Mouse (Mus musculus): ENCODE data around the gene Cdh4. TPM values are rescaled to one million over a fixed set of nuclear protein-coding genes. Genes with fewer than 3 reads are reported as not detected.

Cdh4 gene
- polyA plus RNA-seq, 1 experiment, result 0.36 TPM

DNA sequence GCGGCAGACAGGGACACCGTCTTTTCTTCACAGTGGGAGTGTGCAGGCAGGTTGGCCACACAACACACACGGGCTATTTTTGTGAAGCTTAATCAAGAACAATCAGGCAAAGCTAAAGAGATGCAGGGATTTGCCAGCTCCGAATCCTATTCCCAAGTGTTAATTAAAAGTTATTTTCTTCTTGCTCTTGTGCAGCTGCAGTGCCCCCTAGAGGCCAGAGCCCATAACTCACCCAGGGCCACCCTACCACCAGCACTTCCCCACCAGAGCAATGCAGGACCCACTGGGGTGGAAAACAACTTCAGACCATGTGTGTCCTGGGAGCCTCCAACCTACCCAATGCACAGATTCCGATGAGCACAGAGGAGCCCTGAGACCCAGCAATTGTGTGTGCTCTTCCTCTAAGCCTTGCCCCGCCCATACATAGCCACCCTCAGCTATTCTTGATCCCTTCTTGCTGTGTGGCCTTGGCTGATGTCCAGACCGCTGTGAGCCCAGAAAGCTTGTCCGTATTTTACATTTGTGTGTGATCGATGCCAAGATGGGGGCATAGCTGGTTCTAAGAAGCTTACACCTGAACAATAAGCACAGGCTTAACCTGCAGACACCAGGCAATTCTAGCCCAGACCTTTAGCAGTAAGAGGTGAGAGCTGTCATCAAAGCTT, 435.5 kb downstream of the Cdh4 start:
- Histone ChIP-seq H3K27me3 (ENCODE audit: control insufficient read depth, insufficient read depth, low read length) (no peaks in the 10 kb centered on the region), H3K36me3 (ENCODE audit: control insufficient read depth, insufficient read depth, low read length) (no peaks in the 10 kb centered on the region), H3K27ac (ENCODE audit: control insufficient read depth, insufficient read depth, low read depth, low read length) (no peak overlapping the region), H3K4me1 (ENCODE audit: control insufficient read depth, insufficient read depth, low read length) (peaks cover 6% of the 10 kb centered on the region), H3K4me3 (ENCODE audit: control insufficient read depth, low read depth, low read length) (no peak overlapping the region)
- no peak for TF ChIP-seq POLR2A (IDR thresholded peaks at IDR 0.05; ENCODE audit: control insufficient read depth, low read depth, low read length)
- peak; percentile 61; the same call in 1 of the 2 replicates for TF ChIP-seq CTCF (IDR thresholded peaks at IDR 0.05; ENCODE audit: control insufficient read depth, insufficient read depth, insufficient replicate concordance, low read depth, low read length)

DNA sequence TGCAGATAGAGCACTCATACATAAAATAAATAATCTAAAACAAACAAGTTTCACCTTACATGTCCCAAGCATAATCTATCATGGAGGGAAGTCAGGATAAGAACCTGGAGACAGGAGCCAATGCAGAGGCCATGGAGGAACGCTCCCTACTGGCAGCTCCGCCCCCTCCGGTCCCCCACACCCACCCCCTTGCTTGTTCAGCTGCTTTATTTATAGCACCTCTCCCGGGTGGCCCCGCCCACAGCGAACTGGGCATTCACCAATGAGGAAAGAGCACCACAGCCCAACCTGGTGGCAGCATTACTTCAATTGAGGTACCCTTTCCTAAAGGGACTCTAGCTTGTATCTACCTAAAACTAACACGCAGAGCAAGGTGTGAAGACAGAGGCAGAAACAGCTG, 442.3 kb downstream of the Cdh4 start:
- TF ChIP-seq CTCF (IDR thresholded peaks at IDR 0.05; ENCODE audit: control insufficient read depth, insufficient read depth, insufficient replicate concordance, low read depth, low read length), result no peak
- TF ChIP-seq POLR2A (IDR thresholded peaks at IDR 0.05; ENCODE audit: control insufficient read depth, low read depth, low read length), result no peak

DNA sequence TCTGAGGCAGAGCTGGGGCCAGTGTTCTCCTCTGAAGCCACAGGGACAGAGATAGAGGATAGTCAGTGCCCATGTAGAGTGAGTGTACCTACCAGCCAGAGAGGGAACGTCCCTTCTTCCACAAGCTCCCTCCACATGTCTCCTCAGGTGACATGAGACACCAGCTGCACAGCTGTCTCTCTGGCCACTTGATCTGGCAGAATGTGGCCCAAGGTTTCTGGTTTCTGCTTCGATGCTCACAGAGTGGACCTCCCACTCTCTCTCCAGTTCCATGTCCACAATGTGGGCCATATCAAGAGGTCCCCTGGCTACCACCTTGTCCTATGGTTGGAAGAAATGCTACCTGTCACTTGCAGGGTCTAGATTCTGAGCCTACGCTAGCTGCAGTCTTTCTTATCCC, 448.8 kb downstream of the Cdh4 start:
- Histone ChIP-seq H3K27ac (ENCODE audit: control insufficient read depth, insufficient read depth, low read depth, low read length) (no peak overlapping the region), H3K27me3 (ENCODE audit: control insufficient read depth, insufficient read depth, low read length) (no peaks in the 10 kb centered on the region), H3K4me3 (ENCODE audit: control insufficient read depth, low read depth, low read length) (no peak overlapping the region), H3K36me3 (ENCODE audit: control insufficient read depth, insufficient read depth, low read length) (no peaks in the 10 kb centered on the region), H3K4me1 (ENCODE audit: control insufficient read depth, insufficient read depth, low read length) (no peaks in the 10 kb centered on the region)
- TF ChIP-seq CTCF (IDR thresholded peaks at IDR 0.05; ENCODE audit: control insufficient read depth, insufficient read depth, insufficient replicate concordance, low read depth, low read length) (no peak), POLR2A (IDR thresholded peaks at IDR 0.05; ENCODE audit: control insufficient read depth, low read depth, low read length) (no peak)

More for the DNA sequence above, 442.3 kb downstream of the Cdh4 start:
- Histone ChIP-seq H3K4me3 (ENCODE audit: control insufficient read depth, low read depth, low read length) (no peak overlapping the region), H3K4me1 (ENCODE audit: control insufficient read depth, insufficient read depth, low read length) (peaks cover 6% of the 10 kb centered on the region), H3K27ac (ENCODE audit: control insufficient read depth, insufficient read depth, low read depth, low read length) (no peak overlapping the region), H3K36me3 (ENCODE audit: control insufficient read depth, insufficient read depth, low read length) (no peaks in the 10 kb centered on the region), H3K27me3 (ENCODE audit: control insufficient read depth, insufficient read depth, low read length) (no peaks in the 10 kb centered on the region)

- Histone ChIP-seq H3K36me3 (ENCODE audit: control insufficient read depth, insufficient read depth, low read length) (no peaks in the 10 kb centered on the region), H3K4me3 (ENCODE audit: control insufficient read depth, low read depth, low read length) (no peak overlapping the region), H3K27ac (ENCODE audit: control insufficient read depth, insufficient read depth, low read depth, low read length) (no peak overlapping the region), H3K27me3 (ENCODE audit: control insufficient read depth, insufficient read depth, low read length) (no peaks in the 10 kb centered on the region), H3K4me1 (ENCODE audit: control insufficient read depth, insufficient read depth, low read length) (no peaks in the 10 kb centered on the region)
- TF ChIP-seq POLR2A (IDR thresholded peaks at IDR 0.05; ENCODE audit: control insufficient read depth, low read depth, low read length) (no peak), CTCF (IDR thresholded peaks at IDR 0.05; ENCODE audit: control insufficient read depth, insufficient read depth, insufficient replicate concordance, low read depth, low read length) (no peak)
These were observed 454.7 kb downstream of the Cdh4 start for GRCm38 (mm10) chr2:179896949-179897348.

GRCm38 (mm10) chr2:179912911-179913310, 470.7 kb downstream of the Cdh4 start:
- Histone ChIP-seq H3K27ac (ENCODE audit: control insufficient read depth, insufficient read depth, low read depth, low read length) (no peak overlapping the region), H3K4me3 (ENCODE audit: control insufficient read depth, low read depth, low read length) (no peak overlapping the region), H3K27me3 (ENCODE audit: control insufficient read depth, insufficient read depth, low read length) (no peaks in the 10 kb centered on the region), H3K36me3 (ENCODE audit: control insufficient read depth, insufficient read depth, low read length) (peaks cover 1% of the 10 kb centered on the region; the same call in 1 of the 2 replicates), H3K4me1 (ENCODE audit: control insufficient read depth, insufficient read depth, low read length) (no peaks in the 10 kb centered on the region)
- TF ChIP-seq POLR2A (IDR thresholded peaks at IDR 0.05; ENCODE audit: control insufficient read depth, low read depth, low read length) (no peak), CTCF (IDR thresholded peaks at IDR 0.05; ENCODE audit: control insufficient read depth, insufficient read depth, insufficient replicate concordance, low read depth, low read length) (no peak)

DNA sequence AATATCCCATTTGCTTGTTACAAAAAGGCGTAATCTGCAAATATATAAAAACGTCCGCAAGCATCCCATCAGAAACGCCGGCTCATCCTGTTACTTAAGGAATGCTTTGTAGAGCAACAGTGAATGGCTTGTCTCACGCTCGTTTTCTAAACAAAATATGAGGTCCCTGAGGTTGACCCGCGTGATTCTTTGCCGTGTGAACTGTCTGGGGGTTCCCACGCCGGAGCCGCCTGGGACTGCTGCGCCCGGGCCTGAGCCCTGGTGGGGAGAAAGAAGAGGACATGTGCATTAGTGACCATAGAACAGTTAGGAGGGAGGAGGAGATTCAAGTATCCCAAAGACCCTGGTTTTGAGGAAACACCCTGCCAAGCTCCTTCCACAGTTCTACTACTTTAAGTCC, 471.1 kb downstream of the Cdh4 start:
- no peaks in the 10 kb centered on the region for H3K4me1 ChIP-seq (ENCODE audit: control insufficient read depth, insufficient read depth, low read length)
- no peak overlapping the region for H3K27ac ChIP-seq (ENCODE audit: control insufficient read depth, insufficient read depth, low read depth, low read length)
- H3K4me3 ChIP-seq (ENCODE audit: control insufficient read depth, low read depth, low read length), result no peak overlapping the region
- no peaks in the 10 kb centered on the region for H3K27me3 ChIP-seq (ENCODE audit: control insufficient read depth, insufficient read depth, low read length)
- no peak for TF ChIP-seq CTCF (IDR thresholded peaks at IDR 0.05; ENCODE audit: control insufficient read depth, insufficient read depth, insufficient replicate concordance, low read depth, low read length)
- TF ChIP-seq POLR2A (IDR thresholded peaks at IDR 0.05; ENCODE audit: control insufficient read depth, low read depth, low read length), result no peak
- H3K36me3 ChIP-seq (ENCODE audit: control insufficient read depth, insufficient read depth, low read length), result peaks cover 1% of the 10 kb centered on the region; the same call in 1 of the 2 replicates

DNA sequence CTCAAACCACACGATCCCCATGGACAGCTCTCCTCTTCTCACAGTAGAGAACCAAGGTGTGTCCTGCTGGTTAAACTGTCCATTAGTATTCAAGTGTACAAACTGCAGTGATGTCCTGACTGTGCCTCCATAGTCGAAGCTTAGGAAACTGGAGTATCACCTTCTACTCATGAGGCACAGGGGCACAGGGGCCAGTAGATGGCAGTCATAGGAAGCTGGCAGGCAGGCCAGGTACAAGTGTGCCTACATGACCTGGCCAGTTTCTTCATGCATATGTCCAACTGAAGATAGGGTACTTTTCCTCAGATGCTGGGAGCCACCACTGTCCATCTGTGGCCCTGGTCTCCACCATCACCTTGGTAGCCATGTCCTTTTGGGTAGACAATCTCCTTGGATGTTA, 472.0 kb downstream of the Cdh4 start:
- no peak overlapping the region for H3K4me3 ChIP-seq (ENCODE audit: control insufficient read depth, low read depth, low read length)
- no peaks in the 10 kb centered on the region for H3K27me3 ChIP-seq (ENCODE audit: control insufficient read depth, insufficient read depth, low read length)
- no peak overlapping the region for H3K27ac ChIP-seq (ENCODE audit: control insufficient read depth, insufficient read depth, low read depth, low read length)
- no peak for TF ChIP-seq POLR2A (IDR thresholded peaks at IDR 0.05; ENCODE audit: control insufficient read depth, low read depth, low read length)
- no peak for TF ChIP-seq CTCF (IDR thresholded peaks at IDR 0.05; ENCODE audit: control insufficient read depth, insufficient read depth, insufficient replicate concordance, low read depth, low read length)
- H3K4me1 ChIP-seq (ENCODE audit: control insufficient read depth, insufficient read depth, low read length), result no peaks in the 10 kb centered on the region
- H3K36me3 ChIP-seq (ENCODE audit: control insufficient read depth, insufficient read depth, low read length), result peaks cover 1% of the 10 kb centered on the region; the same call in 1 of the 2 replicates

Measured in testis, adult 2 months (tissue).